Mouse (Mus musculus) C2C12 (cell line): Measurements from ENCODE around the gene Bcam.

Experiments
- CEBPB ChIP-seq: IDR thresholded peaks from one replicate; pipeline ENCODE4 v1.6.1; 2011; ENCODE audit warnings: low read depth, mild to moderate bottlenecking, control low read depth, moderate library complexity
- CTCF ChIP-seq: IDR thresholded peaks from one replicate; pipeline ENCODE4 v1.5.1; 2011; ENCODE audit not compliant: control insufficient read depth, insufficient read depth, insufficient read length
- MAX ChIP-seq: IDR thresholded peaks from one replicate; pipeline ENCODE4 v1.6.1; 2011; ENCODE audit warnings: mild to moderate bottlenecking, control low read depth
- MYOD1 ChIP-seq: IDR thresholded peaks from one replicate; pipeline ENCODE4 v1.6.1; 2011; ENCODE audit warnings: low read depth; ENCODE audit not compliant: control insufficient read depth, insufficient read length
- MYOG ChIP-seq: IDR thresholded peaks from one replicate; pipeline ENCODE4 v1.6.1; 2011; ENCODE audit not compliant: control insufficient read depth, insufficient read length; ENCODE audit errors: extremely low read depth
- USF1 ChIP-seq: IDR thresholded peaks from one replicate; pipeline ENCODE4 v1.6.1; 2011; ENCODE audit warnings: low read depth, mild to moderate bottlenecking, control low read depth, moderate library complexity

DNA sequence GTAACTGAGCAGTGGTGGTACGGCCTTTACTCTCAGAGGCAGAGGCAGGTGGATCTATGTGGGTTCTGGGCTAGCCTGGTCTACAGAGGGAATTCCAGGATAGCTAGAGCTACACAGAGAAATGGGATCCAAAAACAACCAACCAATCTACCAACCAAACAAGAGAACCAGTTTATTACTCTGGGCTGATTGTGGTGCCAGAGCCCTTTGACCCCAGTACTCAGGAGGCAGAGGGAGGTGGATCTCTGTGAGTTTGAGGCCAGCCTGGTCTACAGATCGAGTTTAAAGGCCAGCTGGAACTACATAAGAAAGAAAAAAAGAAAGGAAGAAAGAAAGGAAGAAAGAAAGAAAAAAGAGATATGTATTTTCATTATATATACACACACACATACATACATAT is 24.4 kb upstream of the Bcam start:
- TF ChIP-seq MYOD1 (no peak), MYOG (no peak), CEBPB (no peak), CTCF (no peak), USF1 (no peak), MAX (no peak)
